Mouse (Mus musculus) embryonic facial prominence, embryonic 14.5 days (tissue): ENCODE data around the gene Commd6. TPM values are rescaled to one million over a fixed set of nuclear protein-coding genes. Genes with fewer than 3 reads are reported as not detected.
A peak's percentile ranks its signal among the peaks of the same experiment; 100 is the strongest.

Source experiments
- ATAC-seq: fragments of 200-750 bp; cut with Nextera tagmentation; 2 replicates; pipeline ENCODE4 v1.8.0; 2017; ENCODE audit warnings: low read depth, moderate number of reproducible peaks, moderate TSS enrichment
- DNase-seq: peaks from one replicate; pipeline ENCODE4 v3.0.0-alpha.2; 2015; ENCODE audit warnings: low spot score
- H3K27ac ChIP-seq: fragments of 300-500 bp; sonication (generic); replicated peaks from 2 replicates; pipeline ENCODE4 v1.5.1; 2014; ENCODE audit warnings: low read depth, mild to moderate bottlenecking, low read length, moderate library complexity
- H3K27me3 ChIP-seq: fragments of 300-500 bp; sonication (generic); replicated peaks from 2 replicates; pipeline ENCODE4 v1.6.1; 2014; ENCODE audit warnings: low read length; ENCODE audit not compliant: control insufficient read depth, insufficient read depth
- H3K36me3 ChIP-seq: fragments of 300-500 bp; sonication (generic); 2 replicates; pipeline ENCODE4 v1.6.1; 2014; ENCODE audit warnings: low read length, mixed read lengths; ENCODE audit not compliant: control insufficient read depth, insufficient read depth
- H3K4me1 ChIP-seq: fragments of 300-500 bp; sonication (generic); 2 replicates; pipeline ENCODE4 v1.6.1; 2014; ENCODE audit warnings: antibody characterized with exemption, low read length; ENCODE audit not compliant: control insufficient read depth, insufficient read depth
- H3K4me2 ChIP-seq: fragments of 300-500 bp; sonication (generic); 2 replicates; pipeline ENCODE4 v1.6.1; 2014; ENCODE audit warnings: low read depth, mild to moderate bottlenecking, low read length, moderate library complexity, mixed read lengths
- H3K4me3 ChIP-seq: fragments of 300-500 bp; sonication (generic); 2 replicates; pipeline ENCODE4 v1.5.1; 2014; ENCODE audit warnings: low read depth, mild to moderate bottlenecking, low read length
- H3K9ac ChIP-seq: fragments of 300-500 bp; sonication (generic); 2 replicates; pipeline ENCODE4 v1.6.1; 2014; ENCODE audit warnings: low read depth, mild to moderate bottlenecking, low read length, moderate library complexity, mixed read lengths
- H3K9me3 ChIP-seq: fragments of 300-500 bp; sonication (generic); 2 replicates; pipeline ENCODE4 v1.6.1; 2016; ENCODE audit warnings: low read length; ENCODE audit not compliant: control insufficient read depth
- WGBS: fragments of 180-500 bp; shearing (Covaris S2); extraction: QIAGEN DNeasy Blood & Tissue Kit; methylation state at CpG from one replicate; pipeline ENCODE4 v1.1.7; 2014; 5-methylcytosine and 5-hydroxymethylcytosine counted together
- polyA plus RNA-seq: library from polyadenylated mRNA; unstranded; fragments of >200 nt; fragmentation: Nextera tagmentation; extraction: Ambion mirVana; gene quantifications from 2 replicates; pipeline ENCODE4 v1.2.1, GENCODE M21; 2014

The Commd6 gene
- polyA plus RNA-seq, result 68.8 and 77.9 TPM in 2 replicates

DNA sequence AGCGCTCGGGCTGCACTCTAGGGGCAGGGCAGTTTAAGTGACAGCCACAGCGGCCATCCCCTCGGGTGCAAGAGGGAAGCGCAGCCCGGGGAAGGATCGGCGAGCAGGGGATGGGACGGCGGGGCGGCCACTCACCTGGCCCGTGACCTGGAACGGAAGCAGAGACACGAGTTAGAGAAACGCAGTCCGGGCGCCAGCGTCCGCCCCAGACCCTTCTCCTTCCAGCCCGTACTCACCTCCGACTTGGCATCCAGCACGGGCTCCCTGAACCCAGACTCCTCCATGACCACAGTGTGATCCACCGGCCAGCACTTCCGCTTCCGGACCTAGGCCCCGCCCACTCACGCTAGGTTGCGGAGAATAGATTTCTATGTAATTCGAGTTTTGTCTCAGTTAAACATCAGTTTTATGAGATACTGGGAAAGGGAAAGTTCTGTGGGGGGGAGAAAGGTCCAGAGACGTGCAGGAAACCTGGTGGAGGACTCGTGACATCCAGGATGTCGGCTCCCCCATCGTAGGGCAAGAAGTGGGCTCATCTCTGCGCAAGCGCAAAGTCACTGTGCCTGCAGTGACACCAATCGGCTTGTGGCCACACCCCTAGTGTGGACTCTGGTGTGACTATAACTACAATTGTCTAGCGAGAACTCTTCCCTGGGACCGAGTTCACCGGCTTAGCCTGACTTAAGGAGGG, at the start of gene Commd6:
TSS of gene Commd6 (minus strand) at position 534 of the 691 bp plus-strand sequence.
- Histone ChIP-seq H3K27me3 (no peaks in the 10 kb centered on the region), H3K36me3 (no peaks in the 10 kb centered on the region; the same call in 1 of the 2 replicates), H3K4me2 (peak within 1 kb of the TSS; percentile 60), H3K4me1 (0 out of 2 replicates have a peak, but pooled peaks cover 4% of the 10 kb centered on the region), H3K9ac (peak within 1 kb of the TSS; percentile 77), H3K4me3 (peak within 1 kb of the TSS; percentile 73), H3K9me3 (no peaks in the 10 kb centered on the region), H3K27ac (peak within 1 kb of the TSS; percentile 81)
- WGBS, result under 1% methylated on average over 39 of the region's 39 CpGs
- DNase-seq, result peak; percentile 97
- ATAC-seq, result peak; percentile 99

DNA sequence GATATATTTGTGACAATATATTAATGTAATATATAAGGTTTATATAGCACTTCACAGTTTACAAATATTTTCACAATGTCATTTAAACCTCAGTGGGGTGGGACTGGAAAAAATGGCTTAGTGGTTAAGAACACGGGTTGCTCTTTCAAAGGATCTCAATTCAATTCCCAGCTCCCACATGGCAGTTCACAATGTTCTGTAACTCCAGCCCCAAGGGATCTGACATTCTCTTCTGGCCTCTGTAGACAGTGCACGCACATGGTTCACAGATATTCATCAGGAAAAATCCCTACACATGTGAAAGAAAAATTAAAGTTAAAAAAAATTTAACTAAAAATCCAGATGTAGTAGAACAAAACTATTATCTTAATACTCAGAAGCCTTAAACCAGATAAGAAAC, 47.9 kb upstream of the Commd6 start:
- DNase-seq, result no peak
- no peak overlapping the region for H3K9ac ChIP-seq
- no peak overlapping the region for H3K4me2 ChIP-seq
- H3K4me3 ChIP-seq, result no peak overlapping the region
- H3K4me1 ChIP-seq, result no peaks in the 10 kb centered on the region
- no peaks in the 10 kb centered on the region for H3K9me3 ChIP-seq
- H3K27ac ChIP-seq, result no peak overlapping the region
- no peaks in the 10 kb centered on the region for H3K27me3 ChIP-seq
- peaks cover 22% of the 10 kb centered on the region; the same call in 1 of the 2 replicates for H3K36me3 ChIP-seq
- no peak for ATAC-seq
- 76% methylated on average over 2 of the region's 2 CpGs for WGBS

DNA sequence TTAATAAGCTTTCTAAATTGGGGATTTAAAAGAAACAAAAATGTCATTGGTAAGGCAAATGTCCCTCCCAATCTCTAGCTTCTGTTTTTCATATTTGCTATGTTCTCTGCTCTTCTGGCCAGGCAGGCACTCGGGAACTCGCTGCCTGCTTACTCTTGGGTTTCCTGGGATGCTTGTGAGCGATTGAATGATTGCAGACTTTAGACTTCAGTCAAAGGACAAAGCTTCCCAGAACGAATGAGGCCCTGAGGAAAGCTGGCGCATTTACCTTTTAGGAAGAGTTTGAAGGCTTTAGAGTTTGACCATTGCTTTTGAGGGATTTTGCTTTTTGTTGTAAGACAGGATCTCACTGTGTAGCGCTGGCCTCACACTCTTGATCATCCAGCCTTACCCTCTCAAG, 47.2 kb upstream of the Commd6 start:
- Histone ChIP-seq H3K4me2 (no peak overlapping the region), H3K9ac (no peak overlapping the region), H3K9me3 (no peaks in the 10 kb centered on the region), H3K4me1 (no peaks in the 10 kb centered on the region), H3K36me3 (0 out of 2 replicates have a peak, but pooled peaks cover 19% of the 10 kb centered on the region), H3K27me3 (no peaks in the 10 kb centered on the region), H3K27ac (no peak overlapping the region), H3K4me3 (no peak overlapping the region)
- DNase-seq (no peak), ATAC-seq (no peak)
- WGBS, result 85% methylated on average over 6 of the region's 6 CpGs

DNA sequence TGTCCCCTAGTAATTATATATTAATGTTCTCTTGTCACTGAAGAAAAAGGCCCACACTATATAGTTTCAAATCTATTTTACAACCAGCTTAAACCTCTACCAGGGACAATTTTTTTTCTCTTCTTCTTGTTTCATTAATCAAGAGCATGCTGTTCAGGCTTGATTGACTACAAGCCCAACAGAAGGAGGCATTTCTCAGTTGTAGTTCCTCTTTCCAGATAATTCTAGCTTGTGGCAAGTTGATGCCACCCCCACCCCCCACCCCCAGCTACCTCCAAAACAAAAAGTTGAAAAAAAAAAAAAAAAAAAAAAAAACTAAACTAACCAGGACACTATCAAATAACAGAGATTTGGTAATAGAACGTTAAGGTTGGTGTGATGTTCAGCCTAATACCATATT, 31.7 kb upstream of the Commd6 start:
- 88% methylated on average over 1 of the region's 1 CpGs for WGBS
- no peak for DNase-seq
- no peaks in the 10 kb centered on the region for H3K4me1 ChIP-seq
- ATAC-seq, result no peak
- H3K9ac ChIP-seq, result no peak overlapping the region
- H3K9me3 ChIP-seq, result no peaks in the 10 kb centered on the region
- H3K36me3 ChIP-seq, result peaks cover 25% of the 10 kb centered on the region
- no peak overlapping the region for H3K4me3 ChIP-seq
- no peak overlapping the region for H3K4me2 ChIP-seq
- no peak overlapping the region for H3K27ac ChIP-seq
- H3K27me3 ChIP-seq, result no peaks in the 10 kb centered on the region

DNA sequence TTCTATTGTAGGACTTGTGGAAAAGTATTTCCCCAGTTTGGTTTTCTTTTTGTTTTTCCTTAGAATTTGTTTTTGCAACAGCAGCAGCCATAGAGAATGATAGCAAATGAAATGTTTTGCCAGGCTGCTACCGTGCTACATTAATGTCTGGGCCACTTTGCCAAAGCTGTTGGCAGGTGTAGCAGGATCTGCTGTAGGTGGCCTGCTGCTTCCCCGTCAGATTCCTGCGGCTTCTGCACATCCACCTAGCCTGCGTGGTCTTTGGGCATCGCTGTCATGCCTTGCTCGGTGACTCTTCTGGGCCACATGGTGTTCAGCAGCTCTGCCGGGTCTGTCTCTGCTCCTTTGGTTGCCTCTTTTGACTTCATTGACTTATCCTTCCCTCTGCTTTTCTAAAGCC, 28.1 kb upstream of the Commd6 start:
- no peaks in the 10 kb centered on the region for H3K4me1 ChIP-seq
- H3K9ac ChIP-seq, result no peak overlapping the region
- H3K9me3 ChIP-seq, result no peaks in the 10 kb centered on the region
- ATAC-seq (no peak), DNase-seq (no peak)
- no peak overlapping the region for H3K4me2 ChIP-seq
- 87% methylated on average over 7 of the region's 7 CpGs for WGBS
- no peaks in the 10 kb centered on the region for H3K27me3 ChIP-seq
- peaks cover 31% of the 10 kb centered on the region for H3K36me3 ChIP-seq
- H3K27ac ChIP-seq, result no peak overlapping the region
- no peak overlapping the region for H3K4me3 ChIP-seq

DNA sequence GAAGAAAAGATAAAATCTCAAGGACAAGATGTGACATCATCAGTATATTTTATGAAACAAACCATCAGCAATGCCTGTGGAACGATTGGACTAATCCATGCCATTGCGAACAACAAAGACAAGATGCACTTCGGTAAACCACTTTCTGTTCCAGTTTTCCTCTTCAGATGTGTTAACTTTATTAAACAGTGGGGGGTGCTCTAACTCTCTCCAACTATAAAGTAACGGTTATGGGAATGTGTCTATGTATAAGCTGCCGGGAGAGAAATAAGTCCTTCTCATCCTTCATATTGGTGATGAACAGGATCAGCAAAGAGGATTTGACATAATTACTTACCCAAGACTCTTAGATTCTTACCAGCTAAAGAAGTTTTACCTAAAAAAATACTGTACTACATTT, 26.1 kb upstream of the Commd6 start:
- WGBS, result 85% methylated on average over 5 of the region's 5 CpGs
- H3K4me1 ChIP-seq, result no peaks in the 10 kb centered on the region
- no peaks in the 10 kb centered on the region for H3K9me3 ChIP-seq
- peaks cover 31% of the 10 kb centered on the region for H3K36me3 ChIP-seq
- no peak overlapping the region for H3K9ac ChIP-seq
- DNase-seq (no peak), ATAC-seq (no peak)
- no peak overlapping the region for H3K4me2 ChIP-seq
- H3K27me3 ChIP-seq, result no peaks in the 10 kb centered on the region
- H3K27ac ChIP-seq, result no peak overlapping the region
- no peak overlapping the region for H3K4me3 ChIP-seq

DNA sequence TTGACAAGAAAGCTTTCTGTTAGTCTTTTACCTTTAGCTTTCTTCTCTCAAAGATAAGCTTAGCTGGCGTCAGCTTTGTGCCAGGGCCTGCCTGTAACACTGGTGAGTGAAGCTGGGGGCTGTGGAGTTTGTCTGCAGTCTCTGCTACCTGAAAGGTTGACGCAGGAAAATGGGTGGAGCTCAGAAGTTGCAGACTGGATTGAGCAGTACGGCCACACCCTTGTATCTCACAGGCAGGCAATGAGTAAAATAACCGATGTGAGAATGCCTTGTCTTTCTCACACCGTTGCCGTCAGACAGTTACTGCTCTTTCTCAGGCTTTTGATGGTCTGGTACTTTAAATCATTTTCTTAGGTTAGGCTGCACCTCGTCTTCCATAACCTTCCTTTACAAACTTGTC, 25.6 kb upstream of the Commd6 start:
- no peak for ATAC-seq
- Histone ChIP-seq H3K4me2 (no peak overlapping the region), H3K27ac (no peak overlapping the region), H3K4me3 (no peak overlapping the region), H3K9ac (no peak overlapping the region), H3K9me3 (no peaks in the 10 kb centered on the region), H3K27me3 (no peaks in the 10 kb centered on the region), H3K36me3 (peaks cover 34% of the 10 kb centered on the region), H3K4me1 (no peaks in the 10 kb centered on the region)
- 88% methylated on average over 7 of the region's 7 CpGs for WGBS
- DNase-seq, result no peak

DNA sequence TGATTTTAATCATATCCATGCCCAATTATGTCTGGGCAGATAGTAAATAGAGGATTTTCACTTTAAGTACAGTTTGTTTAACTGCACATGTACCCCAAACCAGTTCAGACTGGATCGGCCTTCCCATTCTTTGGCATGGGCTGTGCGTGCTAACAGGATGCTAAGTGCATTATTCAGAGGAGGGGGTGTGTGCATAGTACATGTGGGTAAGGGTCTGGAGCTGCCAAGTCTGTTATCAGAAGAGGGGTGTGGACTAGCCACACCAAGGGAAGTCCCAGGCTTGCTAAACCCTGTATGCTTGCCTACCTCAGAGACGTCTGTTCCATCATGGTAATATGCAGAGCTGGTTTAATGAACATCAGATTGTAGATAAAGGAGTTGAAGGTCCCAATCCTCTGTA, 23.8 kb upstream of the Commd6 start:
- Histone ChIP-seq H3K36me3 (peaks cover 30% of the 10 kb centered on the region), H3K4me2 (no peak overlapping the region), H3K9me3 (no peaks in the 10 kb centered on the region), H3K27ac (no peak overlapping the region), H3K4me3 (no peak overlapping the region), H3K4me1 (no peaks in the 10 kb centered on the region), H3K9ac (no peak overlapping the region), H3K27me3 (no peaks in the 10 kb centered on the region)
- ATAC-seq (no peak), DNase-seq (no peak)
- WGBS, result 82% methylated on average over 3 of the region's 3 CpGs
